Mouse (Mus musculus): ENCODE results near the gene Kcnk6.

Gene Kcnk6

DNA sequence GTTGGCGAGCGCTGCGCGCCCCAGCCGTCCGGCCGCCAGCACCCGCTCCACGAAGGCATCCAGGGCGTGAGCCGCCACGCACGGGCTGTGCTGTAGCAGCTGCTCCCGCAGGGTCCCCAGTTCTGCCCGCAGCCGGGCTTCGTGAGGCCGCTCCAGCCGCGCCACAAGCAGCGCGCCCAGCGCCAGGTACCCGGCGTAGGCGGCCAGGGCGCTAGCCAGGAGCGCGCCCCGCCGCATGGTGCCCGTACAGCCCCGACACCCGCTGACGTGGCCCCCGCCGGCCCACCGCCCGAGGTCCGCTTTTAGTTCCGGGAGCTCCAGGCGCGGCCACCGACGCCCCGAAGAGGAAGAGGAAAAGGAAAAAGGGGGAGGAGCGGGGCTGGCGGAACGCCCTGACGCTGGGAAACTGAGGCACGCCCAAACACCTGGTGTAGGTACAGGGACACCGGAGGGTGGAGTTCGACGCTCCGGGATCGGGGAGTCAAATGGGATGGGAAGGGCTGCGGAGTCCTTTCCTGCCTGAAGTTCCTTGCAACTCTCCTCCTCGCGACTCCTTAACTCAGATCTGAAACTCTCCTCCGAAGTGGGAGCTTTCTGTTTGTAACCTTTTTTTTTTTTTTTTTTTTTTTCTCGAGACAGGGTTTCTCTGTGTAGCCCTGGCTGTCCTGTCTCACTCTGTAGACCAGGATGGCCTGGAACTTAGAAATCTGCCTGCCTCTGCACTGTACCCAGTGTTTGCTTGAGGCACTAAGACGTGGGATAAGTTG is at the start of gene Kcnk6:
Kcnk6 (minus strand) TSS at position 269 of the 767 bp plus-strand sequence.
- DNase-seq (ENCODE audit: low spot score) = no peak

- DNase-seq (ENCODE audit: low spot score) = peak; percentile 52
Observed at GRCm38 (mm10) chr7:29281201-29282073, 49.1 kb upstream of the Kcnk6 start, which contains the start of gene Spint2. Gene Spint2 (minus strand): TSS chr7:29281912.

DNA sequence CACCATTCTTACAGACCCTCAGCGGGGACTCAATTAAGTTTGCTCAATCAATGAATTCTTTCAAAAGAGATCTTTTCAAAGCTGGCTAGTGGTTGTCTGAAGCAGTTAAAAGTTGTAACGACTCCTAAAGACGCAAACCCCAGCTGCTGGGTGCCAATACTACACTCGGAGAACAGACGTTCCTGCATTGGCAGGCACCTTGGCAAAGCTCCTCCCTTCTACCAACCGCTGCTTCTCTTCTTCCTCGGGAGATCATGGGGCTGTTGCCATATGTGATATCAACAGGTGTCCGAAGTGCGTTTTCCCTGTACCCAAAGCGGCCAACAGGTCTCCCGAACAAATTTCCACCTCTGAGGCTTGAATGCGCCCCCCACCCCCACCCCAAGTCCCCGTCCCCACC is 48.5 kb upstream of the Kcnk6 start:
- no peak for DNase-seq (ENCODE audit: low spot score)

- peak; percentile 30 for DNase-seq (ENCODE audit: low spot score)
Observed at GRCm38 (mm10) chr7:29279924-29280323, 47.6 kb upstream of the Kcnk6 start.

GRCm38 (mm10) chr7:29279261-29279660 is 46.9 kb upstream of the Kcnk6 start:
- no peak for DNase-seq (ENCODE audit: low spot score)

GRCm38 (mm10) chr7:29277510-29277909 is 45.2 kb upstream of the Kcnk6 start:
- DNase-seq (ENCODE audit: low spot score) = no peak

DNA sequence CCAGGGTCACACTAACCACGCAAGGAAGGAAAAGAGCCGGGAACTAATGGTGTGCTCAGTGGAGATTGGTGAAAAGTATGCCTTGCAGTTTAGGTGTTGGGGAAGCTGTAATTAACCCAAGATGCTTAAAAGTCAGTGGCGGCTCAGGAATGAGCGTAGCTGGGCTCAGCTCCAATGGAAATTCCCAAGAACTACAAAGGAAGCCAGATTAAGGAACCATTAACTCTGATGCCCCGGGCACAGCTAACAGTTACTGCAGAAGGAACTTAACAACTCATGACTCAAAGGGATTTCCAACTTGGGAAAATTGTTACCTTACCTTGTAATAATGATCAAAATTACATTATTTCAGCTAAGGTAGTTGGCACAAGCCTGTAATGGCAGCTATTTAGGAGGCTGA is 44.4 kb upstream of the Kcnk6 start:
- no peak for DNase-seq (ENCODE audit: low spot score)

DNA sequence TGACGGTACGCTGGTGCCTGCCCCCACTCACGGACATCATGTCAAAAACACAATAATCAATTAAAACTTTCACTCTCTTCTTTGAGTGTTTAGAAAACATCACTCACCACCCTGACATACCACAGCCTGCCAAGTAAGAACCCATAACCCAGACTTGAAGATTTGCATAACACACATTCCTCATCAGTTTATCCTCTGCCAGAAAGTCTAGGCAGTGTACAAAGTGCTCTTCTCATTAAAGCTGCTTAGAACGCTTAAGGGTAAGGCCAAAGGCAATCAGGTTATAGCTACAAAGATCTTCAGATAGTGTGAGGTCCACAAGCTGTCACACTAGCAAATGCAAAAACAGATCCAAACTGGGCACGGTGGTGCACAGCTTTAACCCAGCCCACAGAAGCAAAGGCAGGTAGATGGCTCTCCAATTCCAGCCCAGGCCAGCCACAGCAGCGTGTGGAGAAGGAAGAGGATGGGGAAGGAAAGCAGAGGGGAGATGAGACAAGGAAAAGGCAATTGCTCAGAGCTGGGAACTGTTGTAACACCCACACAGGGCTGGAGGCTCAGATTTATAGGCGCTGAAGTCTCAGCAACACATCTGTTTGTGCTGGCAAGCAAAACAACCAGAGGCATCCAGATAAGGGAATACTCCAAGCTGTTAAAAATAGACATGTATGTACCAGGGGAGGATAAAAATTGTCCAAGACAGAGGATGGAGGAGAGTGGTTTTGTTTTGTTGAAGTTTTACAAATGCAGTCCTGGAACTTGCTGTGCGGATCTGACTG is 39.6 kb upstream of the Kcnk6 start:
- DNase-seq (ENCODE audit: low spot score) = peak; percentile 19

GRCm38 (mm10) chr7:29270445-29270844 is 38.1 kb upstream of the Kcnk6 start:
- no peak for DNase-seq (ENCODE audit: low spot score)

DNA sequence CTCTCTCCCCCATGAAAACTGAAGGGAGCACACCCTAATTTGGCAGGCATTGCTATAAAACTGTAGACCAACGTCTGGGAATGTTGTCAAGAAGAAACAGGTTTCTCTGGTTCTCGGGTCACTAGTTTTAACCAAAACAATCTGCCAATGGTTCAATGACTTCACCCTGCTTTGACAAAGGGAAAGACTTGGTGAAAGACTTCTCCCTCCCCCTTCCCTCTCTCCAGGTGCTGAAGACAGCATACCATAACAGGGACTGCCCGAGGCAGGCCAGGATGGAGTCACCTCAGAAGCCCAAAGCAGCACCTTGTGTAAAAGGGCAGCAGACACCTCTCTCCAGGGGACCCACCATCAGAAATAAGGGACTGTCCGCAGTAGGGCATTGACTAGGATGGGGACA is 34.6 kb upstream of the Kcnk6 start:
- DNase-seq (ENCODE audit: low spot score) = no peak

- DNase-seq (ENCODE audit: low spot score) = no peak
Observed at GRCm38 (mm10) chr7:29265636-29266035, 33.3 kb upstream of the Kcnk6 start.

DNA sequence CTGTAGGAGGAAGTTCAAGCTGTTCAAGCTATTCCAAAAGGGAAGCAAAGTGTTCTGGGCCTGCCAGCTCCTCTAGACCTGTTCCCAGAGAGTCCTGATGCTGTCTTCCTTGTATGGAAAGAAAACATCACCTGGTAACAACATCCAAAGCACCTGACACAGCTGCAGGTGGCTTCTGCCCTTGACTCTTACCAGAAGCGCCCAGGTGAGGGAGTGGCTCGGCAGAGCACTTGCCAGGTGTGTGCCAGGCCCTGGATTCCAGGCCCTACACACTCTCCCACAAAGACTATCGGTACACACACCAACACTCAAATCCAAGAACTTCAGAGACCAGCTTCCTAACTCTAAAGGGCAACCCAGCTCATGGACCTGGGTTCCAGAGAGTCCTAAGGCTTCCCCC is 31.5 kb upstream of the Kcnk6 start:
- no peak for DNase-seq (ENCODE audit: low spot score)

GRCm38 (mm10) chr7:29262151-29262550 is 29.8 kb upstream of the Kcnk6 start:
- DNase-seq (ENCODE audit: low spot score) = no peak

DNA sequence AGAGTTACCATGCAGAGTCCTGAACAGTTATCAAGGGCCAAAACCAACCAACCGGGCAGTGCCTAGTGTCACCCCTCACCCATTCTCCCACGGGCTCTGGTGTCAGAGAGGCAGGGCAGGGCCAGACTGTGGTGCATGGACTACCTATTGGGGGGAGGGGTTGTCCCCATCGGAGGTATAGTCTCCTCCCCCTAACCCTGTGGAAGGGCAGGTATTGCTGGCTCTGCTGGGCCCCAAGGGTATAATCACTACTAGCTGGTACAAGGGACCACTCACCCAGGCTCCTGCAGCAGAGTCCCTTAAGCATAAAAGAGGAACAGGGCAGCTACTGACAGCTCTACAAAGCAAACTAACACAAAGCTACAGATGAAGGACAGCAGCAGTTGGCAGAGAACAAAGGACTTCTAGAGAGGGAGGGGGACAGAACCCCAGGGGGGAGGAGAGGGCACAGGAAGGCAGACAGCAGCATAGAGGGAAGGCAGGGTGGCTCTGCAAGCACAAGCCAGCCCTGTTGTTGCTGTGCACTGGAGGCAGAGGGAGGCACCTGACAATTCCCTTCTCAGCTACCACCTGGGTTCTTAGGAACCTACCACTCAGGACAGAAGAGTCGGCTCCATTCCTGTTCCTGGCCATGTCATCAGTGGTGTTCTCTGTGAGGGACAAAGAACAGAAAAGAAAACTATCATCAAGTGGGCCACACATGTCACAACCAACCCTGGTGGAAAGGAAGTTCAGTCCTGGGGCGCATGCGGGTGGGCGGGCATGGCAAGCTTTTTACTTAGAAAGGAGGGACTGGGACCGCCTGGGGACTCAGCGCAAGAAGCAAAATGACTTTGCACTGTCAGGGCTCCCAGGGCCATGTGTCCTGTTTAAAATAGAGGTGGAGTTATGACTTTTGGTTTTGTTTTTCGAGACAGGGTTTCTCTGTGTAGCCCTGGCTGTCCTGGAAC is 27.7 kb upstream of the Kcnk6 start:
- DNase-seq (ENCODE audit: low spot score) = no peak

DNA sequence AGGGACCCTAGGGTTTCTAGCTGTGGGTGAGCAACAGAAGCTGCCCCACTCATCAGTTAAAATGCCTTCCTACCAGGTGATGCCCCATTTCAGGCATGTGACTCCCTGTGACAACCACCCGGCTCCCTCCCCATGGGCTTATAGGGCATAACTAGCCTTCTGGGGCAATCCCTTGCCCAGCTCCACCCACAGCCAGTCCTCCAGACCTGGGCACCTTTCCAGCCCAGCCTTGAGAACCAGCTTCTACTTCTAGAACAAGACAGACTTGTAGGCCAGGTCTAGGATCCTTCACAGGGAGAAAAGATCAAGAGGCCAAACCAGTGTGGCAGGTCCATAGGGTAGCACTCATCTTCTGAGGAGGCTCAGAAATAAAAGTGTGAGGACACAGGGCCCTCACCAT is 25.1 kb upstream of the Kcnk6 start:
- no peak for DNase-seq (ENCODE audit: low spot score)

DNA sequence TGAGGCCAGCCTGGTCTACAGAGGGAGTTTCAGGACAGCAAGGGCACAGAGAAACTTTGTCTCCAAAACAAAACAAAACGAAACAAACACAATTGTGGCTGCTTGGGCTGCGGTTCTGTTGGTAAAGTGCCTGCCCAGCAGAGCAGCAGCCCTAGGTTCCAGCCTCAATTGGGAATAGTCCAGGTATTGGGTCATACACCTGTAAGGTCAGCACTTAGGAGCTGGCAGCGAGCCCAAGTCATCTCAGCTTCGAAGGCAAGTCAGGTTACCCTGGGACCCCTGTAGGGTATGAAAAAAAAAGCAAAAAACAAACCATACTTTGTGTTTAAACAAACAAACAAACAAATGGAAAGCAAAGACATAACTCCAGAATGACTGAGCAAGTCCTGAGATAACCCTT is 23.6 kb upstream of the Kcnk6 start:
- no peak for DNase-seq (ENCODE audit: low spot score)

DNA sequence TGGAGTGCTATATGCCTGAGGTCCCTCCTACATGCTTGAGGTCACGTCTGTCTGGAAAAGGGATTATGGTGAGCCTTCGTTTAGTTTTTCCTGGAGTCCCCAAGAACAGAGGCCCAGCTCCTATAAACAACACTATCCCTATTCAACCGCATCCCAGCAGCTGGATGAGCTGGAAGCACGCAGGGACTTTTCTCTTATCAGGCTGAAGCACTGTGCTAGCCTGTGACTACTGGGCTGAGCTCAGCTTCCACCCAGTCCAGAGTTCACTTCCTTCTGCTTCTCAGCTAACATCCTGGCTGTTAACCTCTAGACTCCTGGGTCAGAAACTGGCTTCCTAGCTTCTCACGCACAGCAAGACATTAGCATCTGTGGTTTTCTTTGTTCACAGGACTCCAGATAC is 21.5 kb upstream of the Kcnk6 start:
- DNase-seq (ENCODE audit: low spot score) = no peak

GRCm38 (mm10) chr7:29251166-29251565 is 18.9 kb upstream of the Kcnk6 start:
- DNase-seq (ENCODE audit: low spot score) = no peak

GRCm38 (mm10) chr7:29248261-29248841 is 16.0 kb upstream of the Kcnk6 start, which contains the start of gene 2200002D01Rik:
Gene 2200002D01Rik (minus strand): TSS chr7:29248466.
- DNase-seq (ENCODE audit: low spot score) = no peak

DNA sequence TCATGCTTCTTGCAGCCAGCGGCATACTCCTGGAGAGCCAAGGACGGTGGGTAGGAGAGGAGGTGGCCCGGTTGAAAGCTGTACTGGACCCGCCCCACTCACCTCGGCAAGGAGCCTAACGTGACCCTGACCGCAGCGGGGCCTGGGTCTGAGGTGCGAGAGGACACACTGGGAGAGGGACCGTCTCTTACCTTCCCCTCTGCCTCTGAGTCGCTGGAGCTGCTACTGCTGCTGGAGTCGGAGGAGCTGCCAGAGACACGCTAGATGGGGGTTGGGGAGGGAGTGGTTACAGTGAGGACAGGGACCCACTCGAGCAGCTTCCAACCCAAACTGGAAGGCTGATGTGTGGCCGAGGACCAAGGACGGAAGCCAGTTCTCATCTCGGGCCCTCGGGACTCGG is 15.4 kb upstream of the Kcnk6 start:
- DNase-seq (ENCODE audit: low spot score) = no peak

- peak; percentile 39 for DNase-seq (ENCODE audit: low spot score)
Observed at GRCm38 (mm10) chr7:29247314-29247700, 15.0 kb upstream of the Kcnk6 start.

All from MN1 (cell line).